In the genomic region with DNA sequence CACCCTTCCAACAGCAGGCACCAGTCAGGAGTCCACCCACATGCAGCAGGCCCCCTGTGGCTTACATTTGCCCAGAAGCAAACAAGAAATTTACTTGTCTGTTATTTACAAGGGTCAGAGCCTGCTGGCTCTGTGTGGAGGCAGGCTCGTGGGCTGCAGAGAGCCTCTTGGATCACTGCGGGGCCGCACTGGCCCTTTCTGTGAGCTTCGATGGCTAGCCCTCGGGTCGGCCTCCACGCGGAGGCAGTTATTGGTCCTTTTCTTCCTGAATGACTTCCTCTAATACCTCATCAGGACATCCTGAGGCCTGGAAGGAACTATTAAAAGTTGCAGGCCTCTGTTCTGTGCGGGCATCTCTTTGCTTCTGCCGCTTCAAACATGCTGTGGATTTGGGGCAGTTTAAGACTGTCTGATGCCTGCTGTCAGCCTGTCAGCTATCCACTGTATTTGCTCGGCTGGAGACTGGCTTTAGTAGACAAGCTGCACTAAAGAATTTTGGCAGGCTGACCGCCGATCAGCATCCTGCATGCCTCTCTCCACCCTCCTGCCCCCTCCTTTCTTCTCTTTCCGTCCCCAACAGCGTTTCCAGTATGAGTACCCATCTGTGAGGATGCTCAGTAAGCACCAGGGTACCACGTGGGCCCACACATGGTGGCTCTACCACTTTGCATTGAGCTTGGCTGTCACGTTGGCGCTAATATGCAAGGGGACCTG, we compare ENCODE assay signal across 10 mouse cellular contexts.
DNase-seq lines count a peak whose midpoint lies in the region; ATAC-seq and TF ChIP-seq lines count a peak whose summit lies in the region.
"Had no signal": no experiment of that assay in that cellular context is flagged by ENCODE, and none has a peak within 500 bp of the region (broad histone marks: within the 10 kb centered on the region; RNA-seq: fewer than 3 reads in every experiment).

No protein-coding gene starts in this region.

- TF ChIP-seq POLR2A in ES-Bruce4 (IDR thresholded peaks at IDR 0.05; ENCODE audit: insufficient read depth, low read length) = no peak

- ATAC-seq in heart, embryonic 14.5 days (ENCODE audit: insufficient number of reproducible peaks, insufficient read depth, low FRiP score, low read depth) = no peak

- H3K27ac ChIP-seq in heart, embryonic 14.5 days (replicated peaks in 1 of 2; ENCODE audit: control insufficient read depth in 1 of 2, insufficient read depth in 1 of 2, low read depth in 2 of 2, low read length in 2 of 2) = peak overlapping the region; percentile 1 to 75; a peak in 2 of 4 replicates
- 0 out of 2 replicates have a peak overlapping the region, but pooled peaks have one; percentile 3 for H3K27ac ChIP-seq in ES-Bruce4 (ENCODE audit: insufficient read depth, low read length)
- H3K27ac ChIP-seq in limb, embryonic 10.5 days = peak overlapping the region; percentile 53
- H3K27ac ChIP-seq: embryonic facial prominence, embryonic 12.5 days; macrophage had no signal

- peaks cover 23 to 45% of the 10 kb centered on the region in 2 experiments for H3K4me1 ChIP-seq in heart, embryonic 14.5 days (ENCODE audit: control insufficient read depth in 2 of 2, insufficient read depth in 2 of 2, low read length in 2 of 2)
- H3K4me1 ChIP-seq in ES-Bruce4 (ENCODE audit: control insufficient read depth, insufficient read depth, low read length) = peaks cover 3% of the 10 kb centered on the region
- H3K4me1 ChIP-seq in limb, embryonic 10.5 days = peaks cover 51% of the 10 kb centered on the region

- no peak overlapping the region for H3K4me3 ChIP-seq in heart, embryonic 14.5 days (ENCODE audit: control insufficient read depth in 1 of 2, insufficient read depth in 1 of 2, low read depth in 1 of 2, low read length in 2 of 2)
- H3K4me3 ChIP-seq in ES-Bruce4 (ENCODE audit: low read depth, low read length) = no peak overlapping the region
- no peak overlapping the region for H3K4me3 ChIP-seq in limb, embryonic 10.5 days
- H3K4me3 ChIP-seq: embryonic facial prominence, embryonic 12.5 days had no signal

- WGBS in heart, embryonic 14.5 days = 41% methylated on average over 18 of the region's 18 CpGs
- 57% methylated on average over 18 of the region's 18 CpGs for WGBS in limb, embryonic 10.5 days

- TF ChIP-seq CTCF in ES-Bruce4 (IDR thresholded peaks at IDR 0.05; ENCODE audit: low read depth, low read length) = no peak

- no peaks in the 10 kb centered on the region for H3K9me3 ChIP-seq in heart, embryonic 14.5 days (ENCODE audit: control insufficient read depth, low read length)
- no peaks in the 10 kb centered on the region for H3K9me3 ChIP-seq in ES-Bruce4 (replicated peaks; ENCODE audit: control insufficient read depth, insufficient read depth, low read length, poor library complexity, severe bottlenecking)
- H3K9me3 ChIP-seq in limb, embryonic 10.5 days (replicated peaks) = no peaks in the 10 kb centered on the region
- H3K9me3 ChIP-seq: embryonic facial prominence, embryonic 12.5 days had no signal

- H3K4me2 ChIP-seq in heart, embryonic 14.5 days (ENCODE audit: low read length) = no peak overlapping the region
- H3K4me2 ChIP-seq: embryonic facial prominence, embryonic 12.5 days had no signal

- peaks cover 13% of the 10 kb centered on the region for H3K36me3 ChIP-seq in heart, embryonic 14.5 days (ENCODE audit: control insufficient read depth, insufficient read depth, low read length)
- no peaks in the 10 kb centered on the region for H3K36me3 ChIP-seq in ES-Bruce4 (ENCODE audit: control insufficient read depth, insufficient read depth, low read length, poor library complexity, severe bottlenecking)
- peaks cover 49% of the 10 kb centered on the region for H3K36me3 ChIP-seq in limb, embryonic 10.5 days

- DNase-seq in heart, adult 11 months = no peak
- peak; percentile 57 to 67 for DNase-seq in cerebellum, postnatal 25 days
- DNase-seq in limb, embryonic 10.5 days (ENCODE audit: low spot score) = no peak
- no peak for DNase-seq in urinary bladder, postnatal 4 days (ENCODE audit: low spot score in 2 of 2)
- no peak for DNase-seq in gastrocnemius, adult 8-10 months (ENCODE audit: low spot score in 2 of 2)
- no peak for DNase-seq in thymus, postnatal 10 days (ENCODE audit: low spot score in 2 of 2)

- no peaks in the 10 kb centered on the region for H3K27me3 ChIP-seq in heart, embryonic 14.5 days (ENCODE audit: control insufficient read depth, insufficient read depth, low read length)
- H3K27me3 ChIP-seq in ES-Bruce4 (ENCODE audit: control insufficient read depth, insufficient read depth, low read length, poor library complexity, severe bottlenecking) = no peaks in the 10 kb centered on the region
- H3K27me3 ChIP-seq in limb, embryonic 10.5 days (ENCODE audit: low read depth, poor library complexity, severe bottlenecking) = no peaks in the 10 kb centered on the region
- H3K27me3 ChIP-seq: embryonic facial prominence, embryonic 12.5 days had no signal

- no peak for TF ChIP-seq EP300 in ES-Bruce4 (IDR thresholded peaks at IDR 0.05; ENCODE audit: insufficient read depth, low read depth, low read length)

- H3K9ac ChIP-seq in heart, embryonic 14.5 days (ENCODE audit: low read length) = peak overlapping the region; percentile 50
- H3K9ac ChIP-seq in ES-Bruce4 (ENCODE audit: low read depth, poor library complexity, severe bottlenecking) = no peak overlapping the region
- H3K9ac ChIP-seq: embryonic facial prominence, embryonic 12.5 days had no signal

Comparison
In these comparisons a context has a peak if more than half of its experiments do, and no peak if none do; other contexts are left out.
1. H3K27ac ChIP-seq: peak in every context shown above with its lines; median percentile 53 in limb, embryonic 10.5 days; 38 in heart, embryonic 14.5 days; 3 in ES-Bruce4.
2. DNase-seq: peak in cerebellum, postnatal 25 days (2 of 2); none in heart, adult 11 months (single experiment), limb, embryonic 10.5 days (single experiment), urinary bladder, postnatal 4 days (0 of 2), gastrocnemius, adult 8-10 months (0 of 2) and thymus, postnatal 10 days (0 of 2).